Mouse (Mus musculus) lung, postnatal 0 days (tissue): ENCODE results near the gene Iqcj. TPM values are rescaled to one million over a fixed set of nuclear protein-coding genes. Genes with fewer than 3 reads are reported as not detected.

Experiments
- ATAC-seq: fragments of 200-750 bp; cut with Nextera tagmentation; 2 replicates; pipeline ENCODE4 v1.8.0; 2017; ENCODE audit warnings: moderate library complexity
- DNase-seq: peaks from one replicate; pipeline ENCODE4 v3.0.0-alpha.2; 2016; ENCODE audit warnings: low spot score
- H3K27ac ChIP-seq: fragments of 300-500 bp; sonication (generic); 2 replicates; pipeline ENCODE4 v1.5.1; 2014; ENCODE audit warnings: antibody characterized with exemption, mild to moderate bottlenecking, low read length, mixed read lengths
- H3K27me3 ChIP-seq: fragments of 300-500 bp; sonication (generic); replicated peaks from 2 replicates; pipeline ENCODE4 v1.6.1; 2014; ENCODE audit warnings: low read length, mixed read lengths; ENCODE audit not compliant: insufficient read depth
- H3K36me3 ChIP-seq: fragments of 300-500 bp; sonication (generic); 2 replicates; pipeline ENCODE4 v1.6.1; 2014; ENCODE audit warnings: low read length, mixed read lengths; ENCODE audit not compliant: insufficient read depth
- H3K4me1 ChIP-seq: fragments of 300-500 bp; sonication (generic); 2 replicates; pipeline ENCODE4 v1.6.1; 2014; ENCODE audit warnings: antibody characterized with exemption, low read depth, low read length, mixed read lengths; ENCODE audit not compliant: insufficient read depth
- H3K4me2 ChIP-seq: fragments of 300-500 bp; sonication (generic); replicated peaks from 2 replicates; pipeline ENCODE4 v1.6.1; 2014; ENCODE audit warnings: low read depth, mild to moderate bottlenecking, low read length, moderate library complexity, mixed read lengths
- H3K4me3 ChIP-seq: fragments of 300-500 bp; sonication (generic); 2 replicates; pipeline ENCODE4 v1.5.1; 2014; ENCODE audit warnings: low read depth, low read length
- H3K9ac ChIP-seq: fragments of 300-500 bp; sonication (generic); replicated peaks from 2 replicates; pipeline ENCODE4 v1.6.1; 2014; ENCODE audit warnings: low read depth, mild to moderate bottlenecking
- H3K9me3 ChIP-seq: fragments of 300-500 bp; sonication (generic); 2 replicates; pipeline ENCODE4 v1.6.1; 2016; ENCODE audit warnings: low read length, mixed read lengths
- CTCF ChIP-seq: IDR thresholded peaks from 2 replicates; pipeline ENCODE4 v1.5.1; 2016; ENCODE audit warnings: antibody characterized with exemption, mild to moderate bottlenecking
- EP300 ChIP-seq: IDR thresholded peaks from 2 replicates; pipeline ENCODE4 v1.6.1; 2016; ENCODE audit warnings: antibody characterized with exemption, mild to moderate bottlenecking, control low read depth
- WGBS: fragments of 180-500 bp; shearing (Covaris S2); extraction: QIAGEN DNeasy Blood & Tissue Kit; methylation state at CpG from one replicate; pipeline ENCODE4 v1.1.7; 2014; 5-methylcytosine and 5-hydroxymethylcytosine counted together
- polyA plus RNA-seq: library from polyadenylated mRNA; unstranded; fragments of >200 nt; fragmentation: Nextera tagmentation; extraction: Ambion mirVana; gene quantifications from 2 replicates; pipeline ENCODE4 v1.2.1, GENCODE M21; 2015

Iqcj gene
- polyA plus RNA-seq, 1 experiment from 2014 or later = not detected

GRCm38 (mm10) chr3:67935829-67936228, 43.8 kb downstream of the Iqcj start:
- Histone ChIP-seq H3K27me3 (no peaks in the 10 kb centered on the region), H3K4me1 (no peaks in the 10 kb centered on the region), H3K36me3 (no peaks in the 10 kb centered on the region), H3K27ac (no peak overlapping the region), H3K9ac (no peak overlapping the region), H3K4me3 (no peak overlapping the region), H3K4me2 (no peak overlapping the region), H3K9me3 (no peaks in the 10 kb centered on the region)
- no peak for DNase-seq
- ATAC-seq = no peak
- WGBS = 58% methylated on average over 3 of the region's 3 CpGs
- TF ChIP-seq CTCF (no peak), EP300 (no peak)

- H3K9ac ChIP-seq = no peak overlapping the region
- no peaks in the 10 kb centered on the region for H3K9me3 ChIP-seq
- no peaks in the 10 kb centered on the region for H3K27me3 ChIP-seq
- H3K36me3 ChIP-seq = no peaks in the 10 kb centered on the region
- no peaks in the 10 kb centered on the region for H3K4me1 ChIP-seq
- ATAC-seq = no peak
- TF ChIP-seq EP300 (no peak), CTCF (no peak)
- no peak overlapping the region for H3K4me3 ChIP-seq
- H3K4me2 ChIP-seq = no peak overlapping the region
- DNase-seq = no peak
- 81% methylated on average over 2 of the region's 2 CpGs for WGBS
- no peak overlapping the region for H3K27ac ChIP-seq
Measured at GRCm38 (mm10) chr3:67947000-67947399, 55.0 kb downstream of the Iqcj start.

- Histone ChIP-seq H3K27me3 (no peaks in the 10 kb centered on the region), H3K27ac (no peak overlapping the region), H3K36me3 (no peaks in the 10 kb centered on the region), H3K4me3 (no peak overlapping the region), H3K4me2 (no peak overlapping the region), H3K9ac (no peak overlapping the region), H3K9me3 (no peaks in the 10 kb centered on the region), H3K4me1 (no peaks in the 10 kb centered on the region)
- DNase-seq = no peak
- ATAC-seq = no peak
- 52% methylated on average over 5 of the region's 5 CpGs for WGBS
- TF ChIP-seq CTCF (no peak), EP300 (no peak)
Measured at GRCm38 (mm10) chr3:67952517-67952940, 60.5 kb downstream of the Iqcj start.

GRCm38 (mm10) chr3:67954459-67955065, 62.5 kb downstream of the Iqcj start:
- no peak overlapping the region for H3K9ac ChIP-seq
- no peak overlapping the region for H3K4me3 ChIP-seq
- no peaks in the 10 kb centered on the region for H3K27me3 ChIP-seq
- no peaks in the 10 kb centered on the region for H3K36me3 ChIP-seq
- H3K27ac ChIP-seq = no peak overlapping the region
- no peaks in the 10 kb centered on the region for H3K9me3 ChIP-seq
- 24% methylated on average over 5 of the region's 5 CpGs for WGBS
- ATAC-seq = no peak
- TF ChIP-seq EP300 (no peak), CTCF (no peak)
- H3K4me2 ChIP-seq = no peak overlapping the region
- no peak for DNase-seq
- H3K4me1 ChIP-seq = no peaks in the 10 kb centered on the region

GRCm38 (mm10) chr3:67959672-67960071, 67.7 kb downstream of the Iqcj start:
- H3K27ac ChIP-seq = no peak overlapping the region
- H3K36me3 ChIP-seq = no peaks in the 10 kb centered on the region
- DNase-seq (no peak), ATAC-seq (no peak)
- H3K4me2 ChIP-seq = no peak overlapping the region
- no peak overlapping the region for H3K4me3 ChIP-seq
- no peaks in the 10 kb centered on the region for H3K4me1 ChIP-seq
- no peaks in the 10 kb centered on the region for H3K27me3 ChIP-seq
- no peak for TF ChIP-seq CTCF
- no peak for TF ChIP-seq EP300
- WGBS = 69% methylated on average over 7 of the region's 7 CpGs
- no peak overlapping the region for H3K9ac ChIP-seq
- no peaks in the 10 kb centered on the region for H3K9me3 ChIP-seq

GRCm38 (mm10) chr3:67960133-67960532, 68.1 kb downstream of the Iqcj start:
- TF ChIP-seq CTCF (no peak), EP300 (no peak)
- no peaks in the 10 kb centered on the region for H3K4me1 ChIP-seq
- no peak overlapping the region for H3K9ac ChIP-seq
- no peaks in the 10 kb centered on the region for H3K27me3 ChIP-seq
- no peak overlapping the region for H3K27ac ChIP-seq
- no peak overlapping the region for H3K4me3 ChIP-seq
- H3K36me3 ChIP-seq = no peaks in the 10 kb centered on the region
- no peak overlapping the region for H3K4me2 ChIP-seq
- DNase-seq (no peak), ATAC-seq (no peak)
- 49% methylated on average over 3 of the region's 3 CpGs for WGBS
- H3K9me3 ChIP-seq = no peaks in the 10 kb centered on the region

GRCm38 (mm10) chr3:67960727-67961126, 68.7 kb downstream of the Iqcj start:
- no peak overlapping the region for H3K27ac ChIP-seq
- no peaks in the 10 kb centered on the region for H3K9me3 ChIP-seq
- DNase-seq (no peak), ATAC-seq (no peak)
- no peaks in the 10 kb centered on the region for H3K4me1 ChIP-seq
- no peaks in the 10 kb centered on the region for H3K36me3 ChIP-seq
- TF ChIP-seq CTCF = no peak
- TF ChIP-seq EP300 = no peak
- H3K27me3 ChIP-seq = no peaks in the 10 kb centered on the region
- no peak overlapping the region for H3K4me3 ChIP-seq
- no peak overlapping the region for H3K4me2 ChIP-seq
- H3K9ac ChIP-seq = no peak overlapping the region
